Mouse (Mus musculus): ENCODE measurements at regions not wholly inside any gene's neighbourhood (a gene's known extent, or its start where the extent isn't known, plus 50 kb on each side); places are given as distances from the start of the nearest gene placed in this dataset.

- no peaks in the 10 kb centered on the region for H3K27me3 ChIP-seq (ENCODE audit: insufficient read depth, low read length)
- no peaks in the 10 kb centered on the region for H3K9me3 ChIP-seq (ENCODE audit: low read length)
- no peaks in the 10 kb centered on the region for H3K4me1 ChIP-seq (replicated peaks; ENCODE audit: low read depth, low read length)
- TF ChIP-seq CTCF (conservative IDR thresholded peaks at IDR 0.05; ENCODE audit: low read length) (no peak), NANOG (IDR thresholded peaks at IDR 0.05; ENCODE audit: borderline replicate concordance, low read length) (no peak), POU5F1 (IDR thresholded peaks at IDR 0.05; ENCODE audit: borderline replicate concordance, low read length) (no peak)
- no peak overlapping the region for H3K4me3 ChIP-seq (replicated peaks; ENCODE audit: low read length)
- no peaks in the 10 kb centered on the region for H3K36me3 ChIP-seq (ENCODE audit: insufficient read depth, low read length)
Measured at GRCm38 (mm10) chr12:48641974-48642373, 740.5 kb upstream of the Foxg1 start.

GRCm38 (mm10) chr12:48645135-48645534 is 737.3 kb upstream of the Foxg1 start:
- Histone ChIP-seq H3K27me3 (ENCODE audit: insufficient read depth, low read length) (no peaks in the 10 kb centered on the region), H3K4me1 (replicated peaks; ENCODE audit: low read depth, low read length) (no peaks in the 10 kb centered on the region), H3K9me3 (ENCODE audit: low read length) (no peaks in the 10 kb centered on the region), H3K36me3 (ENCODE audit: insufficient read depth, low read length) (no peaks in the 10 kb centered on the region), H3K4me3 (replicated peaks; ENCODE audit: low read length) (no peak overlapping the region)
- TF ChIP-seq CTCF (conservative IDR thresholded peaks at IDR 0.05; ENCODE audit: low read length) (no peak), POU5F1 (IDR thresholded peaks at IDR 0.05; ENCODE audit: borderline replicate concordance, low read length) (no peak), NANOG (IDR thresholded peaks at IDR 0.05; ENCODE audit: borderline replicate concordance, low read length) (no peak)

- Histone ChIP-seq H3K4me1 (replicated peaks; ENCODE audit: low read depth, low read length) (no peaks in the 10 kb centered on the region), H3K9me3 (ENCODE audit: low read length) (no peaks in the 10 kb centered on the region), H3K36me3 (ENCODE audit: insufficient read depth, low read length) (no peaks in the 10 kb centered on the region), H3K27me3 (ENCODE audit: insufficient read depth, low read length) (no peaks in the 10 kb centered on the region), H3K4me3 (replicated peaks; ENCODE audit: low read length) (no peak overlapping the region)
- TF ChIP-seq CTCF (conservative IDR thresholded peaks at IDR 0.05; ENCODE audit: low read length) (no peak), POU5F1 (IDR thresholded peaks at IDR 0.05; ENCODE audit: borderline replicate concordance, low read length) (no peak), NANOG (IDR thresholded peaks at IDR 0.05; ENCODE audit: borderline replicate concordance, low read length) (no peak)
Measured at GRCm38 (mm10) chr12:48645910-48646309, 736.5 kb upstream of the Foxg1 start.

DNA sequence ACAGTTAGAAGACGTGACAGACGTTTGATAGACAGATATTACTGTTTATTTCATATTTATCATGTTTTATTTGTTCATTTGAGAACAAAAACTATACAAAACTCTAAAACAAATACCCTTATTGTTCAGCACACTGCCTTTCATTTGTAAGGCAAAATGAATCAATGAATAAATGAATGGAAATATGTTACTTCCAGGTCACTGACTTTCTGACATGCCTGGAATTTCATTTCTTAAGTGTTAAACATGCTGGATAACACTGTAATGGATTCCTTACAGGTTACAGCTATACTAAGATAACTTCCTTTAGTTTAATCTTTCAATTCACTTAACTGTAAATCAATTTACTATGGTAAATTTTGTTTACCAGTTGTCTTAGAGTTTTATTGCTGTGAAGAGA is 707.3 kb upstream of the Foxg1 start:
- no peaks in the 10 kb centered on the region for H3K36me3 ChIP-seq (ENCODE audit: insufficient read depth, low read length)
- peaks cover 31% of the 10 kb centered on the region for H3K9me3 ChIP-seq (ENCODE audit: low read length)
- TF ChIP-seq POU5F1 (IDR thresholded peaks at IDR 0.05; ENCODE audit: borderline replicate concordance, low read length) (no peak), CTCF (conservative IDR thresholded peaks at IDR 0.05; ENCODE audit: low read length) (no peak), NANOG (IDR thresholded peaks at IDR 0.05; ENCODE audit: borderline replicate concordance, low read length) (no peak)
- no peaks in the 10 kb centered on the region for H3K4me1 ChIP-seq (replicated peaks; ENCODE audit: low read depth, low read length)
- H3K4me3 ChIP-seq (replicated peaks; ENCODE audit: low read length): no peak overlapping the region
- no peaks in the 10 kb centered on the region for H3K27me3 ChIP-seq (ENCODE audit: insufficient read depth, low read length)

DNA sequence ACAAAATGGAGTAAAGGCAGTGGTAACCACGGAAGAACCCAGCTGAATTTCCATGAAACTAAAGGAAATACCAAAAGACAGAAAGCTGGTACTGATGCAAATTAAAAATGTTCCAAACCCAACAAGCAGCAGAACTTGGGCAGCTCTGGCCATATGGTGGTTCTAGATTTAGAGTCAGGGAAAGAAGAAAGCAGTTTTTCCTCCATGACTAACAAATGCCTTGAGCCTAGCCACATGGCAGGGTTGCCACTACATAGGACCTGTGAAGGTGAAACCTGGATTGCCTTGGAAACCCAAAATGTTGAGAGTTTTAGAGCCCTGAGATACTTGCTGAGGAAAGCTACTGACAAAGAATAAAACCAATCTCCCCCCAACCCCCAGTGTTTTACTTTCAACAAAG is 701.5 kb upstream of the Foxg1 start:
- H3K9me3 ChIP-seq (ENCODE audit: low read length): no peaks in the 10 kb centered on the region

GRCm38 (mm10) chr12:48705963-48706362 is 676.5 kb upstream of the Foxg1 start:
- H3K36me3 ChIP-seq (ENCODE audit: insufficient read depth, low read length): no peaks in the 10 kb centered on the region
- no peaks in the 10 kb centered on the region for H3K9me3 ChIP-seq (ENCODE audit: low read length)
- H3K4me1 ChIP-seq (replicated peaks; ENCODE audit: low read depth, low read length): no peaks in the 10 kb centered on the region
- H3K4me3 ChIP-seq (replicated peaks; ENCODE audit: low read length): no peak overlapping the region
- H3K27me3 ChIP-seq (ENCODE audit: insufficient read depth, low read length): no peaks in the 10 kb centered on the region
- TF ChIP-seq CTCF (conservative IDR thresholded peaks at IDR 0.05; ENCODE audit: low read length) (no peak), POU5F1 (IDR thresholded peaks at IDR 0.05; ENCODE audit: borderline replicate concordance, low read length) (no peak), NANOG (IDR thresholded peaks at IDR 0.05; ENCODE audit: borderline replicate concordance, low read length) (no peak)

More for the DNA sequence above, 701.5 kb upstream of the Foxg1 start:
- H3K27me3 ChIP-seq (ENCODE audit: insufficient read depth, low read length): no peaks in the 10 kb centered on the region
- no peaks in the 10 kb centered on the region for H3K4me1 ChIP-seq (replicated peaks; ENCODE audit: low read depth, low read length)
- TF ChIP-seq CTCF (conservative IDR thresholded peaks at IDR 0.05; ENCODE audit: low read length) (no peak), NANOG (IDR thresholded peaks at IDR 0.05; ENCODE audit: borderline replicate concordance, low read length) (no peak), POU5F1 (IDR thresholded peaks at IDR 0.05; ENCODE audit: borderline replicate concordance, low read length) (no peak)
- no peak overlapping the region for H3K4me3 ChIP-seq (replicated peaks; ENCODE audit: low read length)
- no peaks in the 10 kb centered on the region for H3K36me3 ChIP-seq (ENCODE audit: insufficient read depth, low read length)

DNA sequence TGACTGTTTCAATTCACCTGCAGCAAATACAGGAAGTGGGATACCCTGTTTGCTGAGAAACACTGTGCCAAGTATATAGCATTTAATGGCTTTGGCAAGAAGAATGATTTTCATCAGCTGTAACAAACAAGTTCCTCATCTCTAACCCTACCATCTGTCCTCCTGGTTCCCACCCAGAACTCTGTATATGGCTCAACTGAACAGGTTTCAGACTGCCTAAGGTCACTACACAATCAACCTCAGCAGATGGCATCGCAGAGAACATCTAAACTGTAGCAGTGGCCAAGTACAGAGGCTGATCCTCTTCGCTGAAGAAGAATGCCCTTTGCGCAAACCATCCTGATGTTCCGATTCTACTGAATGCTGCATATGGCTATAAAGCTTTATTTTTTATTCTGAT is 668.8 kb upstream of the Foxg1 start:
- no peak overlapping the region for H3K4me3 ChIP-seq (replicated peaks; ENCODE audit: low read length)
- H3K27me3 ChIP-seq (ENCODE audit: insufficient read depth, low read length): no peaks in the 10 kb centered on the region
- TF ChIP-seq NANOG (IDR thresholded peaks at IDR 0.05; ENCODE audit: borderline replicate concordance, low read length) (no peak), CTCF (conservative IDR thresholded peaks at IDR 0.05; ENCODE audit: low read length) (no peak), POU5F1 (IDR thresholded peaks at IDR 0.05; ENCODE audit: borderline replicate concordance, low read length) (no peak)
- H3K4me1 ChIP-seq (replicated peaks; ENCODE audit: low read depth, low read length): no peaks in the 10 kb centered on the region
- no peaks in the 10 kb centered on the region for H3K9me3 ChIP-seq (ENCODE audit: low read length)
- no peaks in the 10 kb centered on the region for H3K36me3 ChIP-seq (ENCODE audit: insufficient read depth, low read length)

GRCm38 (mm10) chr12:48729851-48730250 is 652.6 kb upstream of the Foxg1 start:
- TF ChIP-seq NANOG (IDR thresholded peaks at IDR 0.05; ENCODE audit: borderline replicate concordance, low read length) (no peak), CTCF (conservative IDR thresholded peaks at IDR 0.05; ENCODE audit: low read length) (no peak), POU5F1 (IDR thresholded peaks at IDR 0.05; ENCODE audit: borderline replicate concordance, low read length) (no peak)
- Histone ChIP-seq H3K36me3 (ENCODE audit: insufficient read depth, low read length) (no peaks in the 10 kb centered on the region), H3K9me3 (ENCODE audit: low read length) (0 out of 2 replicates have a peak, but pooled peaks cover 4% of the 10 kb centered on the region), H3K27me3 (ENCODE audit: insufficient read depth, low read length) (no peaks in the 10 kb centered on the region), H3K4me1 (replicated peaks; ENCODE audit: low read depth, low read length) (no peaks in the 10 kb centered on the region), H3K4me3 (replicated peaks; ENCODE audit: low read length) (no peak overlapping the region)

DNA sequence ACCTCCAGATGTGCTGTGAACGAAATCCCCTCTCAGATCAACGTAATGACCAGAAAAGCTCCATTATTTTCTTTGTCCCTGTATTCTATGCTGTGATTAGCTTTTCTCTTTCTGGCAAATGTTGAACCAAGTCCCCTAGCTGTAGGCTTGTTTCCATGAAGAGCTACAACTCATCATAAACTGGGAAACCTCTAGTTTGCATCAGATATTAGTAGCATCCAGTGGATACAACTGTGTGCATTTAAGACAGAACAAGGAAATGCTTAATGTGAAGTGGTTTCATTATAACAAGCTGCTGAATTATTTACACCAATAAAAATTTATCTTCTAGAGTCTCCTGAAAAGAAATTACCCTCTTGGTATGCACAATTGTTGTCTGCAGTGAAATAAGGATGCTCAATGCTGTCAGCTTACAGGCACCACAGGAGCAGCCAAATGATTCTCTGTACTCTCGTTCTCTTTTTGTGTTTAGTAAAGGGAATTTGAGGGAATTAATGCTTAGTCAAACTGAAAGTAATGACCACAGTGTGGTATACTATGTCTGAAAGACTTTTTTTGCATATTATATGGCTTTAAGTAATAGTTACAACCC is 623.6 kb upstream of the Foxg1 start:
- Histone ChIP-seq H3K9me3 (ENCODE audit: low read length) (no peaks in the 10 kb centered on the region), H3K36me3 (ENCODE audit: insufficient read depth, low read length) (no peaks in the 10 kb centered on the region), H3K27me3 (ENCODE audit: insufficient read depth, low read length) (no peaks in the 10 kb centered on the region), H3K4me3 (replicated peaks; ENCODE audit: low read length) (no peak overlapping the region), H3K4me1 (replicated peaks; ENCODE audit: low read depth, low read length) (no peaks in the 10 kb centered on the region)
- no peak for TF ChIP-seq CTCF (conservative IDR thresholded peaks at IDR 0.05; ENCODE audit: low read length)
- no peak for TF ChIP-seq POU5F1 (IDR thresholded peaks at IDR 0.05; ENCODE audit: borderline replicate concordance, low read length)
- TF ChIP-seq NANOG (IDR thresholded peaks at IDR 0.05; ENCODE audit: borderline replicate concordance, low read length): no peak

Data from E14TG2a.4 (cell line).